Mouse (Mus musculus): Measurements from ENCODE around the gene Upp1.

DNA sequence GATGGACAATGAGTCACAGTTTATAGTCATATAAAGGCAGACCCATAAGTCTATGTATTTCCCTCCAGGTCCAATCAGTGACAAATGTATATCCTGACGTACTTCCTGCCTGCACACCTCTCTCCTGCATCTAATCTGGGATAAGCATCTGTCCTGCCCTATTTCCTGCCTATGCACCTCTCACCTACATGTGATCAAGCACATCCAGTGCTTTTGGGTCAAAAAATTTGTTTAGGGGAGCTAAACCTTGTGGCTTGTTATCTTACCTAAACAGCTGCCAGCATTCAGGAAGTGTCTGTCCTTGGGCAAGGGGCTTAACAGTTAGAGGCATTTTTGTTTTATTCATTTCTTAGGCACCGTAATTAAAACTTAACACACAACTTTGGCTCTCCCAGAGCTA is 4.7 kb upstream of the Upp1 start:
- TF ChIP-seq CTCF (conservative IDR thresholded peaks at IDR 0.05; ENCODE audit: insufficient read depth, insufficient read length, low read depth, low read length) (no peak), POLR2A (IDR thresholded peaks at IDR 0.05; ENCODE audit: low read depth, low read length) (no peak)
